Mouse (Mus musculus) thymus, adult 18-20 months (tissue): ENCODE data around the gene Hic1.

Experiments
- DNase-seq, 2 experiments: peaks; one replicate each; pipeline ENCODE4 v3.0.0; 2022; ENCODE audit warnings: mixed read lengths in 2 of 2

Gene Hic1

DNA sequence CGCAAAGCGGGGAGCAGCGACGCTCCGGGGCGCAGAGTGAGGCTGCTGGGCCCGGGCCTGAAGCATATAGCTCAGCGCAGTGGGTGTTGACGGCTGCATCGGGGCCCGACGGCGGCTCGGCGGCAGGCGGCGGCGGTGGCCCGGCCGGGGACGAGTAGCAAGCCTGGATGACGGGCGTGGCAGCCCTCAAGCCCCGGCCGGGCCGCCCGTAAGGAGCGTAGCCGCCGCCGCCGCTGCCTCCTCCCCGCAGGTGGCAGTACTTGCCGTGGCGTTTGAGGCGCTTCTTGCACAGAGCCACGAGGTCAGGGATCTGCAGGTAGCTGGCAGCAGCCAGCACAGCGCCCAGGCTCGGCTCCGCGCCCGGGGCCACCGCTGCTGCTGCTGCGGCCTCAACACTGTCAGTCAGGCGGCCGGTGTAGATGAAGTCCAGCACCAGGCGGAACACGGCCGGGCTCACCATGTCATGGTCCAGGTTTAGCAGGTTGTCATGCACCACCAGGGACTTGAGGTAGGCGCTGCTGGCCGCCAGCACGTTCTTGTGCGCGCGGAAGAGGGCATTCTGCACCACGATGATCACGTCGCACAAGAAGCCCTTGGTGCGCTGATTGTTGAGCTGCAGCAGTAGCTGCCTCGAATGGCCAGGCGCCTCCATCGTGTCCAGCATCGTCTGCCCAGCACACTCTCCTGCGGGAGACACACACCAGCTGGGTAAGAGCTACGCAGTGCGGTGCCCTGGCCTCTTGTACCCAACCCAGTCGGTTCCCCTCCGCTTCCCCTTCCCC is 2.3 kb downstream of the Hic1 start:
- no peak for DNase-seq

DNA sequence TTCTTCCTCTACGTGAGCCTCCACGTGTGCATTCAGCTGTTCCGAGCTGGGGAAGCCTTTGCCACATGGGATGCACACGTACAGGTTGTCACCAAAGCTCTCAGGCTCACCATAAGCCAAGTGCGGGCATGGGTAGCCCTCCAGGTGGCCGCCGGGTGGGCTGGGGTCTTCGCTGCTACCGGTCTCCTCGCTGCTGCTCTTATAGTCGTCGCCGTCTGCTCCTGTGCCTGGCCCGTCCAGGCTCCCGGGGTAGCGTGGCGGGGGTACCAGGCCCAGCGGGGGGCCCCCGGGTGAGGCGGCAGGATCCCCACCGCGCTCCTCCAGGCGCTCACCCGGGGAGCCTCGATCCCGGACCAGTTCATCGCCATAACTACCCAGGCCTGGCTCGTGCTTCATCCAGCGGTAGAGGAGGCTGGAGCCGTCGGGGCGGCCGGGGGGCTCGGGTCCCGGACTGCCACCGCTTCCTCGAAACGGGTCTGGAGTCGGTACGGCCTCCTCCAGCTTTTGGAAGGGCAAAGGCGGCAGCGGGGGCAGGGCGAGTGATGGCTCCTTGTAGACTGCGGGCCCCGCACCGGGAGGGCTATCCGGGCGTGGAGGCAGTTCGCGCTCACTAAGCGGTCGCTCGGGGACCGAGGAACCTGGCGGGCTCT is 3.0 kb downstream of the Hic1 start:
- DNase-seq, result no peak

DNA sequence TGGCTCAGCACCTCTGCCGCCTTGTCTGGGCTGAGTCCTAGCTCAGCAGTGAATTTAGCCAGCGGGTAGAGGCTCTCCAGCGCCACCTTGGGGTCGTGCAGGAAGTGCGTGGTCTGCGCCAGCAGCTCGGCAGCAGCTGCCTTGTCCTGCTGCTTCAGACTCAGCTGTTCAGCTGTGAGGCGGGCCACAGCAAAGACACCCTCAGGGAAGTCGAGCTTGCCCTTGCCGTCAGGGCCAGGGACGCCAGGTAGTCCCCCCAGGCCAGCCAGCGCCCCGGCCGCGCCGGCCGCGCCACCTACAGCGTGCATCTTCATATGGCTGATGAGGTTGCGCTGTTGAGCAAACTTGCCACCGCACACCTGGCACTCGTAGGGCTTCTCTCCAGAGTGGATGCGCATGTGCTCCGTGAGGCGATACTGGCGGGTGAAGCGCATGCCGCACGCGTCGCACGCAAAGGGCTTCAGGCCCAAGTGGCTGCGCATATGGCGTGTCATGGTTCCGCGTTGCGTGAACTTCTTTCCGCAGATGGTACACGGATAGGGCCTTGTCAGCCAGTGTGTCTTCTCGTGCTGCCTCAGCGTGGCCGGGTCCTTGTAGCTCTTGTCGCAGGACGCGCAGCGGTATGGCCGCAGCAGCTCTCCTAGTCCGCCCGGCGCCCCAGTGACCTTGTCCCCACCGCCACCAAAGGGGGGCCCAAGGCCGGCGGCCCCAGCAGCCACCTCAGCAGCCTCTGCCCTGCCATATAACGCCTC is 3.7 kb downstream of the Hic1 start:
- DNase-seq, result peak; percentile 56 to 65

DNA sequence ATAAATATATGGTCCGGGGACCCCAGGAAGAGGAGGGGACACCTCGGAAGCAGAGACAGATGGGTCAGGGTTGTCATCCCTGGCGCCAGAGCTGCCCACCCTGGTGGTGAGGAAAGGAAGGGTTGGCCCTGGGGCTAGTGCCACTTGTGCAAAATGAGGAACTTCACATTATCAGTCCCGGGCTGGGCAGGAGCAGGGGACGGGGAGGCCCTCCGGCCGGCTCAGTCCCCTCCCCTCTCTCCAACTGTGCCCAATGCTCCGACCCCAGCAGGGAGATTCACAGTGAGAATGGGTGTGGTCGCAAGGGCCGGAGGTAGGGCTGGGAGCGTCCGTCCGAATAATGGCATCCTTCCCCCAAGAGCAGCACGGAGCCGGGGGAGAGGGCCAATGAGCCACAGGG is 4.6 kb downstream of the Hic1 start:
- no peak for DNase-seq

GRCm38 (mm10) chr11:75164051-75164450 is 5.3 kb downstream of the Hic1 start:
- no peak for DNase-seq

- DNase-seq, result no peak
These were observed 5.9 kb downstream of the Hic1 start for GRCm38 (mm10) chr11:75163379-75163778.

GRCm38 (mm10) chr11:75162591-75163080 is 6.7 kb downstream of the Hic1 start:
- DNase-seq, result no peak

GRCm38 (mm10) chr11:75161417-75162008 is 7.8 kb downstream of the Hic1 start:
- DNase-seq, result no peak

DNA sequence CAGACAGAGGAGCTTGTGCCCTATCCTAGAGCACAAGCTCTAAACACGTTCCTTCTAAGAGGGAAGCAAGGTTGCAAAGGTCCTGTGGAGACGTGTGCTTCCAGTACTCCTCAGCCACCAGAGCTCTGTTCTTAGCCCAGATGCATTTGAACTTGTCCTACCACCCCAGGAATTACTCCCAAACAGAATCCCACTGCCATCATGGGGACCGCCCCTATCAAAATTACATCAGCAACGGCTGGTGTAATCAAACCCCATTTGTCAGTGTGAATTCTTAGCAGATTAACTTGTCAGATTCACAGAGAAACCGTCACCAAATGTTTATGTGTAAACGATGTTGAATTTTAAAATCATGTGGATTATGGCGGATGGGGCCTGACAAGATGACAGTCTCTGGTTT is 8.4 kb downstream of the Hic1 start:
- no peak for DNase-seq

DNA sequence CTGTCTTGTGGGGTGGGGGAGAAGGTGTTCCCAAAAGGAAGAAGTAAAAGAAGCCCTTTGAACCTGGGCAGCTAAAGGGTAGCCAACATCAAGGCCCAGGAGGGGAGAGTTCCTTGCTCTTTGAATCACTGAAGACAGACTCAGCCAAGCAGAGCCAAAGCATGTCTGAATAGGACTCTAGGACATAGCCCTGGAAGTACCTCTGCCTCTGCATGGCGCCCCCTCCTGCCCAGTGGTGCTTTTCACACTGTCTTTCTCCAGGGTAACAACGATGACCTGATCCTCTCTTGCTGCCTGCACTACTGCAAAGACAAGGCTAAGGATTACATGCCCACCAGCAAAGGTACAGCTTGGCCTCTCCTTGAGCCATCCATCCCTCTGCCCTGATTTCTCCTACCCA is 9.8 kb downstream of the Hic1 start:
- no peak for DNase-seq

DNA sequence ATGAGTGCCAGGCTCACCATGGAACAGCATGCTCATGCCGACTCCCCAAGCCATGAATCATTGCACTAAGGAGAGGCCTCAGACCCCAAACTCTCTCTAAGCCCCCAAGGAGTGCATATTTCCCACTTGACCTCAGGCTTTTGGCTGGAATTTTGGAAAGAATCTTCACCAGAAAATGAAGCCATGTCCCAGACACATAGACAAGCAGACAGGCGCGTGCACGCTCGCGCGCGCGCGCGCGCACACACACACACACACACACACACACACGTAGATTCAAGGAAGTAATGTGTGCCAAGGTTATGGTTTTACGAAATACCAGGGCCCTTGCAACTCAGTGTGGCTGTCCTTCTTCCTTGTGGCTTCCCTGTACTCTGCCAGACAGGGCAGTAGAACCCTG is 10.9 kb downstream of the Hic1 start:
- no peak for DNase-seq

- no peak for DNase-seq
These were observed 11.4 kb downstream of the Hic1 start for GRCm38 (mm10) chr11:75157901-75158300.

GRCm38 (mm10) chr11:75157037-75157436 is 12.3 kb downstream of the Hic1 start:
- no peak for DNase-seq

- DNase-seq, result no peak
These were observed 12.9 kb downstream of the Hic1 start for GRCm38 (mm10) chr11:75156416-75156815.

DNA sequence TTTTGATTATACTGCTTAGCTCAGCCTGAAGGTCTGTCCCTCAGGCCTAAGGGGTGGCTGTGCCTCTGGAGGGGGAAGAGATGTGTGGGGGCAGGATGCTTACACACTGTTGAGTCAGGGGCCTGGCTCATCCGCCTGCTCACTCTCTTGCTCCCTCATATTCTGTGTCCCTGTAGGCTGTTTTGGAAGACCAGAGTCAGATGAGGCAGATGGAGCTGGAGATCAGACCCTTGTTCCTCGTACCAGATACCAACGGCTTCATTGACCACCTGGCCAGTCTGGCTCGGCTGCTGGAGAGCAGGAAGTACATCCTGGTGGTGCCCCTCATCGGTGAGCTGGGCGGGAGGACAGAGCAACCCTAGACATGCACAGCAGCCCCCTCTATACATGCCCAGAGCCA is 13.3 kb downstream of the Hic1 start:
- DNase-seq, result no peak

GRCm38 (mm10) chr11:75154053-75154585 is 15.2 kb downstream of the Hic1 start:
- no peak for DNase-seq

DNA sequence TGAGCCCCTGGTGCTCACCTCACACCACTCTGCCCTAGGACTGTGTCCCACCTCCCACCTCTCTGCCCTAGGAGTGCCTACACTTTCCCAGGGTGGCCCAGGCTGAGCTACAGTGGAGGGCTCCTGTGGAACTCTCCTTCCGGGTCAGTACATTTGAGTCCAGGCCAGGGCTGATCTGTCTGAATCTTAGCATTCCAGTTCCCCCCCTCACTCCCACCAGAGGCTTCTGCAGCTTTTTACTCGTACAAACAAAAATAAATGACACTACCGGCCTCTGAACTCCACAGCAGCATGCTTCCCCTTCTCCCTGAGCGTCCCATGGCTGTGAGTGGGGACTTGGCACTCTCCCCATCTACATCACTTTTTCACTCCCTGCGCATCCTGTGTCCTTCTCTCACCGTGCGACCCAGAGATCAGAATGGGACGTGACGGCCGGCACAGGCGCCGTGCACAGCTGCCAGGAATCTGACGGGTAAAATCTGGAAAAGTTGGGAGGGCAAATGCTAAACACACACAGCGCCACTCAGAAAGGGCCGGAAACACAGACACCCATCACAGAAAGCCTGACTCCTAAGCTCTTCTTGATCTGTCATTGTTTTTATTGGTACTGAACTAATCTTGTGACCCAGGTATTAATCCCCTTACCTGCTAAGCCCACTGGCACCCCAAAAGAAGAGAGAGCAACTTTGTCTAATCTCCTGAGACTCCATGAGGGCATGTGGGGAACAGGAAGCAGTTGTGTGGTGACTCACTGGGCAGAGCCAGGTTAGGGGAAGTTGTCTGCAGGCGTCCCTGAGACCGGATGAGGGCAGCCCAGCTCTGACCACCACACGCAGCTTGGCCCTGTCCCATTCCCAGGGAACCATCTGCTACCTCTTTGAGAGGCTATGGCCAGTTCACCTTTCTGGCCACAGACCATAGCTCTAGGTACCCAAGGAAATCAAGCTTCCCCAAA is 16.4 kb downstream of the Hic1 start:
- no peak for DNase-seq

DNA sequence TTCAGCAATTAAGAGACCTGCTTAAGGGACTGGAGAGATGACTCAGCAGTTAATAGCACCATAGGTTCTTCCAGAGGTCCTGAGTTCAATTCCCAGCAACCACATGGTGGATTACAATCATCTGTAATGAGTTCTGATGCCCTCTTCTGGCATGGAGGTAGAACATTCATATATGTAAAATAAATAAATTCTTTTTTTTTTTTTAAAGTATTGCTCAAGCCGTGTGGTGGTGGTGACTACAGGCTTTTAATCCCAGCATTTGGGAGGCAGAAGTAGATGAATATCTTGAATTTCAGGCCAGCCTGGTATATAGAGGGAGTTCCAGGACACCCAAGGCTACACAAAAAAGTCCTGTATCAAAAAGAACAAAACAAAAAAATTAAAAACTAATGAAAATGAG is 19.0 kb downstream of the Hic1 start:
- no peak for DNase-seq

DNA sequence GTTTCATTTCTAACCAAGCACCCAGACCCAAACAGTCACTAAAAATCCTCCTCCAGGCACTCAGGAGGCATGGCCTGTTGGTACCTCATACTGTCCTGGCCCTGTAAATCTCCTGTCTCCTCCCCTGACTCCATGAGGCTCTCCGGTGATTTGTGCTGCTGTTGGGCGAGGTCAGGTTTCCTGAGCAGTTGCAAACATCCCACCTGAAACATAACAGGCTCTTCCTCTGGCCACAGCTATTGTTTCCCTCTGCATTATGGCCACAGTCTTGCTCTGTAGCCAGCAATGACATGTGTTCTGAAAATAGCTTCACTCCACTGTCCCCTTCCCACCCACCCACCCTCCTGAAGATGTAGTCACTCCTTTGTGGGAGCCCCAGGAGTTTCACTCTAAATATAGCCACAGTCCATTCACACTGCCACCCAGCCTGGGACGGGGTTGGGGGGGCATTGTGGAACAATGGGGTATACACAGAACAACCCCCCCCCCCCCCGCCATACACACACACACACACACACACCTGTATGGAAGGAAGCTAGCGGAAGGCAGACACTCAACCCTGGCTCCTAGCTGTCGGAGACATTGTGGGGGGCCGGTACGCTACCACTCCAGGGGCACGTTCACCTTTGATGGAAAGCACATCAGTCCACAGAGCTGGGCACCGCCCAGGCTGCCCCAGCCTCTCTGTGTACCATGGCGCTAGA is 20.8 kb downstream of the Hic1 start:
- DNase-seq, result no peak

DNA sequence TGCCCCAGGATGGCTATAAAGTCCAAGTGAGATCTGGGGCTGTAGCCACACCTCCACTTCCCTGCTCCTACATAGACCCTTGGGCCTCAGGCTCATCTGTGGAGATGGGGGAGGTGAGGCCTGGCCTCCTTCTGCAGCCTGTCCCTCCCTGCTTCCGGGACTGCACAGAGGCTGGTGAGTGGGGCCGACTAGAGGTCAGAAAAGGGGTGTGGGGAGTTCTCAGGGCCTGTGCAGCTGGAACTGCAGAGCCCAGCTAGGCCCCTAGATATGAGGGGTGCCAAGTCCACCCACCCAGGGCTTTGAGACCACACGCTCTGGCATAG is 21.5 kb downstream of the Hic1 start:
- DNase-seq, result no peak

DNA sequence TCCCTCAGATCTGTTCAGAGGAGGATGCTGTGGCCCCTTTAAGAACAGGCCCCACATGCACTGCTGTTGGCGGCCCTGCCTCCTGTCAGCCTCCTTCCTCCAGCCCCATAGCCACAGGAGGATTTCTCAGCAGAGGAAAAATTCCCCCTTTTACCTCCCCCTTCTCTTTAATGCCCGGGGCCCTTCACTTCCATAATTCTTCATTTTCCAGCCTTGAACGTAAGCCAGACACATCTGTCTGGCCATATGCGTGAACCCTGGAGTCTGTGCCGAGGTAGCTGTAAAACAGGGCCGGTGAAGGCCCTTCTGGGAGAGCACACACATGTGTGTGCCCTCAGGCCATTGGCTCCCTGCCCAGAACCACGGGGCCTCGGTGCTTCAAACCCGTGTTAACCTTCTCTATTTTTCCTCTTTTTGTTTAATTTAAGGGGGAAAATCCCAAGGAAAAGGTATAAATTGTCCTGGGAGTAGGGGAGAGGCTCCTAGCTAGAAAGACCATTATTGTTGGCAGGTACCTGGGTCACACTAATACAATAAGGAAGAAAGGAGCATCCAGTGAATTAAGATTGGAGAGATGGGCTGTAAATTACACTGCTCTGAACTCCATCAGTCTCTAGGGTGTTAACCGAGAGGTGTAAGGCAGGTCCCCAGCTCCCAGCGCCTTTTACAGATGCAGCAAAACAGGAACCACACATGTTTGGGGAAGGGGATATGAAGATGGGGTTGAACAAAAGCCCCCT is 22.0 kb downstream of the Hic1 start:
- no peak for DNase-seq
